Mouse (Mus musculus) heart, embryonic 14.5 days (tissue): ENCODE data around the gene Mrpl48. TPM values are rescaled to one million over a fixed set of nuclear protein-coding genes. Genes with fewer than 3 reads are reported as not detected.

Experiments
- ATAC-seq: fragments of 200-750 bp; cut with Nextera tagmentation; 2 replicates; pipeline ENCODE4 v1.8.0; 2017; ENCODE audit warnings: low read depth, moderate TSS enrichment; ENCODE audit not compliant: insufficient number of reproducible peaks, insufficient read depth, low FRiP score
- H3K27ac ChIP-seq, 2 experiments: fragments of 200-500 bp in 1 of 2; fragments of 300-500 bp in 1 of 2; sonication (generic) in 1 of 2; replicated peaks in 1 of 2; 2 replicates each; pipeline ENCODE4 v1.5.1; 2012 to 2014; ENCODE audit warnings: low read depth in 2 of 2, low read length in 2 of 2, control low read depth in 1 of 2, mild to moderate bottlenecking in 1 of 2, mixed read lengths in 1 of 2; ENCODE audit not compliant: control insufficient read depth in 1 of 2, insufficient read depth in 1 of 2
- H3K27me3 ChIP-seq: fragments of 300-500 bp; sonication (generic); 2 replicates; pipeline ENCODE4 v1.6.1; 2014; ENCODE audit warnings: mild to moderate bottlenecking, low read length, control low read depth; ENCODE audit not compliant: control insufficient read depth, insufficient read depth
- H3K36me3 ChIP-seq: fragments of 300-500 bp; sonication (generic); 2 replicates; pipeline ENCODE4 v1.6.1; 2014; ENCODE audit warnings: mild to moderate bottlenecking, control low read depth, low read length, mixed read lengths; ENCODE audit not compliant: control insufficient read depth, insufficient read depth
- H3K4me1 ChIP-seq, 2 experiments: fragments of 200-500 bp in 1 of 2; fragments of 300-500 bp in 1 of 2; sonication (generic) in 1 of 2; 2 replicates each; pipeline ENCODE4 v1.6.1; 2012 to 2014; ENCODE audit warnings: low read length in 2 of 2, control low read depth in 1 of 2, mixed read lengths in 1 of 2; ENCODE audit not compliant: control insufficient read depth in 2 of 2, insufficient read depth in 2 of 2
- H3K4me2 ChIP-seq: fragments of 300-500 bp; sonication (generic); 2 replicates; pipeline ENCODE4 v1.6.1; 2014; ENCODE audit warnings: mild to moderate bottlenecking, low read length
- H3K4me3 ChIP-seq, 2 experiments: fragments of 200-500 bp in 1 of 2; fragments of 300-500 bp in 1 of 2; sonication (generic) in 1 of 2; 2 replicates each; pipeline ENCODE4 v1.5.1; 2012 to 2014; ENCODE audit warnings: low read length in 2 of 2, mild to moderate bottlenecking in 2 of 2, control low read depth in 1 of 2, low read depth in 1 of 2, moderate library complexity in 1 of 2; ENCODE audit not compliant: control insufficient read depth in 1 of 2, insufficient read depth in 1 of 2
- H3K9ac ChIP-seq: fragments of 300-500 bp; sonication (generic); 2 replicates; pipeline ENCODE4 v1.6.1; 2014; ENCODE audit warnings: mild to moderate bottlenecking, low read length
- H3K9me3 ChIP-seq: fragments of 300-500 bp; sonication (generic); 2 replicates; pipeline ENCODE4 v1.6.1; 2016; ENCODE audit warnings: low read length, control low read depth; ENCODE audit not compliant: control insufficient read depth
- WGBS: fragments of 180-500 bp; shearing (Covaris S2); extraction: QIAGEN DNeasy Blood & Tissue Kit; methylation state at CpG from one replicate; pipeline ENCODE4 v1.1.7; 2014; 5-methylcytosine and 5-hydroxymethylcytosine counted together
- polyA plus RNA-seq: library from polyadenylated mRNA; unstranded; fragments of >200 nt; fragmentation: Nextera tagmentation; extraction: Ambion mirVana; gene quantifications from 2 replicates; pipeline ENCODE4 v1.2.1, GENCODE M21; 2014

Gene Mrpl48
- polyA plus RNA-seq, 1 experiment from 2014 or later = 101 TPM

DNA sequence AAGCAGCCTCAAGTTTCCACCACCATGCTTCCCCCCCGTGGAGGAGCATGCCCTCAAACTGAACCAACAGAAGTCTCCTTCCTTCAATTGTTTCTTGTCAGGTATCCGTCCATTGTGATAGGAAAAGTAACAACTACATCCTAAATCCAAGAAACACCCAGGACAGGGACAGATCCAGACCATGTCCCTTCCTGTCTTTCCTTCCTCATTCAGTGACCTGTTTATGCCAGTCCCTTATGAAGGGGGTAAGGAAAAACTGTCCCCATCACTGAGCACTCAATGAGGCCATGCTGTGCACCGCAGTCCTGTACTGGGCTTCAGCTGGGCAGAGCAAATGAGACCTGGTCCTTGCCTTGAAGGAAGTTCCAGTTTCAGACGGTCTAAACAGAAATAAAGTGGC, 41.0 kb upstream of the Mrpl48 start:
- H3K36me3 ChIP-seq = no peaks in the 10 kb centered on the region
- no peak overlapping the region for H3K4me2 ChIP-seq
- H3K9ac ChIP-seq = no peak overlapping the region
- no peaks in the 10 kb centered on the region for H3K27me3 ChIP-seq
- H3K4me1 ChIP-seq = 0 out of 4 replicates have a peak, but pooled peaks cover 0 to 2% of the 10 kb centered on the region in 2 experiments
- no peak overlapping the region for H3K4me3 ChIP-seq
- H3K9me3 ChIP-seq = no peaks in the 10 kb centered on the region
- 66% methylated on average over 4 of the region's 4 CpGs for WGBS
- H3K27ac ChIP-seq = peak overlapping the region in 1 of 2 experiments; percentile 34; a peak in 1 of 4 replicates
- ATAC-seq = no peak

GRCm38 (mm10) chr7:100645147-100645546, 37.0 kb upstream of the Mrpl48 start:
- Histone ChIP-seq H3K9ac (no peak overlapping the region), H3K27me3 (no peaks in the 10 kb centered on the region), H3K9me3 (no peaks in the 10 kb centered on the region), H3K4me3 (no peak overlapping the region), H3K27ac (no peak overlapping the region), H3K36me3 (peaks cover 10% of the 10 kb centered on the region), H3K4me2 (no peak overlapping the region), H3K4me1 (0 out of 4 replicates have a peak, but pooled peaks cover 0 to 2% of the 10 kb centered on the region in 2 experiments)
- ATAC-seq = no peak
- 43% methylated on average over 3 of the region's 3 CpGs for WGBS

DNA sequence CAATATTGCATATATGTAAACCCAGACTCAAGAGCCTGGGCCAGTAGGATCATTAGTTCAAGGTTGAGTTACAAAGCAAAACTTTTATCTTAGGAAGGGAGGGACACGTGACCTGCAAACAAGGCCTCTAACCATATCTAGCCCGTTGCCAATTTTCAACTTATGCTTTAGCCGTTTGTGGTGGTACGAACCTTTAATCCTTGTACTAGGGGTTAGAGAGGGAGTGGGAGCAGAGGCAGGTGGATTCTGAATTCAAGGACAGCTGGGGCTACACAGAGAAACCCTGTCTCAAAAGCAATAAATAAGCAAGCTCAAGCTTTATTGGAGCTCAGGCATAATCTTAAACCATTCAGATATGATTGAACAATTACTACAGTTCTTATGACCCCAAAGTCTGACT, 34.3 kb upstream of the Mrpl48 start:
- Histone ChIP-seq H3K4me1 (no peaks in the 10 kb centered on the region), H3K9ac (no peak overlapping the region), H3K4me3 (no peak overlapping the region), H3K9me3 (no peaks in the 10 kb centered on the region), H3K36me3 (peaks cover 25% of the 10 kb centered on the region), H3K27me3 (no peaks in the 10 kb centered on the region), H3K4me2 (no peak overlapping the region), H3K27ac (no peak overlapping the region)
- ATAC-seq = no peak
- 87% methylated on average over 4 of the region's 4 CpGs for whole genome bisulfite sequencing

- 5% methylated on average over 1 of the region's 1 CpGs for WGBS
- Histone ChIP-seq H3K4me2 (no peak overlapping the region), H3K4me3 (no peak overlapping the region), H3K4me1 (no peaks in the 10 kb centered on the region), H3K27ac (no peak overlapping the region), H3K27me3 (no peaks in the 10 kb centered on the region), H3K9ac (no peak overlapping the region), H3K36me3 (peaks cover 49% of the 10 kb centered on the region), H3K9me3 (no peaks in the 10 kb centered on the region)
- ATAC-seq = no peak
These were observed 29.6 kb upstream of the Mrpl48 start for GRCm38 (mm10) chr7:100637657-100638056.

GRCm38 (mm10) chr7:100624538-100624937, 16.4 kb upstream of the Mrpl48 start:
- H3K4me2 ChIP-seq = no peak overlapping the region
- no peak overlapping the region for H3K9ac ChIP-seq
- H3K36me3 ChIP-seq = peaks cover 14% of the 10 kb centered on the region
- 0 out of 4 replicates have a peak, but pooled peaks cover 0 to 3% of the 10 kb centered on the region in 2 experiments for H3K4me1 ChIP-seq
- H3K4me3 ChIP-seq = no peak overlapping the region
- H3K9me3 ChIP-seq = no peaks in the 10 kb centered on the region
- no peaks in the 10 kb centered on the region for H3K27me3 ChIP-seq
- 67% methylated on average over 3 of the region's 3 CpGs for WGBS
- ATAC-seq = no peak
- H3K27ac ChIP-seq = no peak overlapping the region

DNA sequence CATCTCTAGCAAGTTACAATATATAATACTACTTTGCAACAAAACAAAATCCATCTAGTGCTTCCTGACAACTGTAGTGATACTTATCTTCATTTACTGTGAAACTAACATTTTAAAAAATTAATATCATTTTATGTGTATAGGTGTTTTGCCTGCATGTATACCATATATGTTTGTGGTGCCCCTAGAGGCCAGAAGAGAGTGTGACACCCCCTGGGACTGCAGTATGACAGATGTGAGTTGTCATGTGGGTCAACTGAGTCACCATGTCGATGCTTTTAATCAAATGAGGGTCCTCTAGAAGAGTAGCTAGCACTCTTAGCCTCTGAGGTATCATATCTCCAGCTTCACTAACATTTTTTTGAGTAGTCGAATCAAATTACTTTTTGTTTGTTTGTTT, 14.2 kb upstream of the Mrpl48 start:
- Histone ChIP-seq H3K36me3 (peaks cover 4% of the 10 kb centered on the region), H3K9me3 (no peaks in the 10 kb centered on the region), H3K9ac (no peak overlapping the region), H3K4me2 (no peak overlapping the region), H3K4me3 (no peak overlapping the region), H3K4me1 (0 out of 4 replicates have a peak, but pooled peaks cover 0 to 3% of the 10 kb centered on the region in 2 experiments), H3K27me3 (no peaks in the 10 kb centered on the region), H3K27ac (no peak overlapping the region)
- 83% methylated on average over 2 of the region's 2 CpGs for WGBS
- no peak for ATAC-seq

DNA sequence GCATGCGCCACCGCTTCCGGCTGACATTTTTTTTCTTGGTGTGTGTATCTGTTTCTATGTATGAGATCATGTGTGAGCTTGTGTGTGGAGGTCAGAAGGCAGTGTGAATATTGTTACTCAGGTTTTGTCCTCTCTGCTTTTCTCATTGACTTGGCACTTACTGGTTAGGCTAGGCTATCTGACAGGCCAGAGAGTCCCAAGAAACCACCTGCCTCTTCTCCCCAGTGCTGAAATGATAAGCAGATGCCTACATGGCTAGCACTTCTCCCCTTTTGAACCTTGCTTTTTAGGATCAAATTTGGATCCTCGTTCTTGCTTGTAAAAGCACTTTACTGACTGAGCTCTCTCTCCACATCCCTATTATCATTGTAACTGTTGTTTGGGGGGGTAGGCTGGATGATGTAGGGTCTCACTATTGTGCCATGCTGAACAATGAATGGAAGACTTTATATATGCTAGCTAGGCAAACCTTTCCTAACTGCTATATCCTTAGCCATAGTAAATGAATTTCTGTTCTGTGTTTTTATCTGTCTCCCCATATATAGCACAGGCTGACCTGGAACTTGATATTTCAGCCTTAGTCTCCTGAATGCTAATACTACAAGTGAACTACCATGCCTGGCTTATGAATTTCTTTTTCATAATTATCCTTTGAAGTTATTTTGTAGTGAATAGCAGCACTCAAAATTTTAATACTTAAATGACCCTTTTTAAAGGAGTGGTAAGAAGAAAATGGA, 8.2 kb upstream of the Mrpl48 start:
- Histone ChIP-seq H3K9ac (no peak overlapping the region), H3K4me1 (0 out of 4 replicates have a peak, but pooled peaks cover 0 to 3% of the 10 kb centered on the region in 2 experiments), H3K4me3 (no peak overlapping the region), H3K9me3 (no peaks in the 10 kb centered on the region), H3K27ac (no peak overlapping the region), H3K36me3 (no peaks in the 10 kb centered on the region), H3K4me2 (no peak overlapping the region), H3K27me3 (no peaks in the 10 kb centered on the region)
- 83% methylated on average over 4 of the region's 4 CpGs for WGBS
- no peak for ATAC-seq
